Mouse (Mus musculus) MEL (cell line): ENCODE measurements around the gene Lamb3. TPM values are rescaled to one million over a fixed set of nuclear protein-coding genes. Genes with fewer than 3 reads are reported as not detected.

Experiments
- DNase-seq: peaks from one replicate; pipeline ENCODE4 v3.0.0; 2011; ENCODE audit warnings: low read depth, low spot score
- H3K27ac ChIP-seq: 2 replicates; pipeline ENCODE4 v1.5.1; 2012; ENCODE audit warnings: low read depth, mild to moderate bottlenecking, control low read depth, low read length, moderate library complexity; ENCODE audit not compliant: control insufficient read depth
- H3K27me3 ChIP-seq, 2 experiments: fragments of 150-350 bp in 1 of 2; sonication (generic) in 1 of 2; 2 replicates each; pipeline ENCODE4 v1.6.1; 2012; ENCODE audit warnings: low read length in 2 of 2, mild to moderate bottlenecking in 2 of 2, improper control_type of control experiment in 1 of 2, moderate library complexity in 1 of 2; ENCODE audit not compliant: insufficient read depth in 2 of 2, control insufficient read depth in 1 of 2
- H3K36me3 ChIP-seq, 2 experiments: 2 replicates each; pipeline ENCODE4 v1.6.1; 2012 to 2014; ENCODE audit warnings: low read length in 2 of 2, improper control_type of control experiment in 1 of 2, inconsistent platforms in 1 of 2, mild to moderate bottlenecking in 1 of 2; ENCODE audit not compliant: insufficient read depth in 2 of 2, control insufficient read depth in 1 of 2
- H3K4me1 ChIP-seq, 2 experiments: fragments of 150-350 bp in 1 of 2; sonication (generic) in 1 of 2; 2 replicates each; pipeline ENCODE4 v1.6.1; 2012; ENCODE audit warnings: low read length in 2 of 2, improper control_type of control experiment in 1 of 2, mild to moderate bottlenecking in 1 of 2; ENCODE audit not compliant: insufficient read depth in 2 of 2, control insufficient read depth in 1 of 2
- H3K4me3 ChIP-seq, 2 experiments: fragments of 150-350 bp in 1 of 2; sonication (generic) in 1 of 2; 2 replicates each; pipeline ENCODE4 v1.5.1; 2012; ENCODE audit warnings: low read depth in 2 of 2, low read length in 2 of 2, mild to moderate bottlenecking in 2 of 2, moderate library complexity in 2 of 2, control low read depth in 1 of 2, improper control_type of control experiment in 1 of 2; ENCODE audit not compliant: control insufficient read depth in 1 of 2, insufficient read depth in 1 of 2
- H3K79me2 ChIP-seq: 2 replicates; pipeline ENCODE4 v1.6.1; 2012; ENCODE audit warnings: mild to moderate bottlenecking, low read length, moderate library complexity; ENCODE audit not compliant: control insufficient read depth, poor library complexity, insufficient read depth
- H3K9ac ChIP-seq: 2 replicates; pipeline ENCODE4 v1.6.1; 2012; ENCODE audit warnings: low read depth, mild to moderate bottlenecking, control low read depth, low read length, moderate library complexity; ENCODE audit not compliant: control insufficient read depth, poor library complexity, severe bottlenecking
- H3K9me3 ChIP-seq: fragments of 150-350 bp; sonication (generic); replicated peaks from 2 replicates; pipeline ENCODE4 v1.6.1; 2012; ENCODE audit warnings: mild to moderate bottlenecking, low read length, improper control_type of control experiment, moderate library complexity; ENCODE audit not compliant: insufficient read depth
- CHD2 ChIP-seq: IDR thresholded peaks from 2 replicates; pipeline ENCODE4 v1.6.1; 2011; ENCODE audit warnings: low read length, improper control_type of control experiment
- CTCF ChIP-seq, 3 experiments: IDR thresholded peaks in 2 of 3; conservative IDR thresholded peaks in 1 of 3; 2 replicates each; pipeline ENCODE4 v1.5.1; 2011 to 2012; ENCODE audit warnings: low read length in 3 of 3, low read depth in 2 of 3, mild to moderate bottlenecking in 2 of 3, improper control_type of control experiment in 1 of 3, inconsistent platforms in 1 of 3, mixed read lengths in 1 of 3, moderate library complexity in 1 of 3; ENCODE audit not compliant: control insufficient read depth in 1 of 3, insufficient read depth in 1 of 3, poor library complexity in 1 of 3, severe bottlenecking in 1 of 3
- EP300 ChIP-seq, 2 experiments: IDR thresholded peaks; 2 replicates each; pipeline ENCODE4 v1.6.1; 2011; ENCODE audit warnings: improper control_type of control experiment in 2 of 2, low read length in 2 of 2, low read depth in 1 of 2, mild to moderate bottlenecking in 1 of 2
- ETS1 ChIP-seq: IDR thresholded peaks from 2 replicates; pipeline ENCODE4 v1.6.1; 2012; ENCODE audit warnings: low read depth, mild to moderate bottlenecking, inconsistent platforms, low read length, improper control_type of control experiment, moderate library complexity
- GATA1 ChIP-seq: IDR thresholded peaks from 2 replicates; pipeline ENCODE4 v1.6.1; 2011; ENCODE audit warnings: low read depth, low read length, improper control_type of control experiment
- MEF2A ChIP-seq: IDR thresholded peaks from 2 replicates; pipeline ENCODE4 v1.6.1; 2014; ENCODE audit warnings: low read depth, mild to moderate bottlenecking, inconsistent platforms, low read length, improper control_type of control experiment; ENCODE audit not compliant: poor library complexity, insufficient replicate concordance, severe bottlenecking; ENCODE audit errors: extremely low read depth
- MYB ChIP-seq: IDR thresholded peaks from 2 replicates; pipeline ENCODE4 v1.6.1; 2011; ENCODE audit warnings: mild to moderate bottlenecking, low read depth, low read length, improper control_type of control experiment
- NRF1 ChIP-seq: IDR thresholded peaks from 2 replicates; pipeline ENCODE4 v1.6.1; 2014; ENCODE audit warnings: low read depth, mild to moderate bottlenecking, inconsistent platforms, low read length, improper control_type of control experiment, moderate library complexity; ENCODE audit not compliant: poor library complexity, insufficient read depth, severe bottlenecking
- POLR2A ChIP-seq, 2 experiments: IDR thresholded peaks; 2 replicates each; pipeline ENCODE4 v1.6.1; 2011 to 2012; ENCODE audit warnings: low read length in 2 of 2, mild to moderate bottlenecking in 2 of 2, control low read depth in 1 of 2, improper control_type of control experiment in 1 of 2, low read depth in 1 of 2, moderate library complexity in 1 of 2; ENCODE audit not compliant: control insufficient read depth in 1 of 2, insufficient read depth in 1 of 2, poor library complexity in 1 of 2
- POLR2AphosphoS5 ChIP-seq: IDR thresholded peaks from 2 replicates; pipeline ENCODE4 v1.6.1; 2012; ENCODE audit warnings: low read depth, borderline replicate concordance, mild to moderate bottlenecking, inconsistent platforms, low read length, moderate library complexity, mixed read lengths
- SIN3A ChIP-seq: IDR thresholded peaks from 2 replicates; pipeline ENCODE4 v1.6.1; 2012; ENCODE audit warnings: low read length, improper control_type of control experiment, inconsistent platforms
- SMC3 ChIP-seq: IDR thresholded peaks from 2 replicates; pipeline ENCODE4 v1.6.1; 2011; ENCODE audit warnings: low read depth, low read length, improper control_type of control experiment
- TAL1 ChIP-seq: IDR thresholded peaks from 2 replicates; pipeline ENCODE4 v1.6.1; 2012; ENCODE audit warnings: mild to moderate bottlenecking, inconsistent platforms, low read length, moderate library complexity, mixed read lengths
- TBP ChIP-seq: IDR thresholded peaks from 2 replicates; pipeline ENCODE4 v1.8.0; 2011; ENCODE audit warnings: low read depth, low read length, improper control_type of control experiment
- TCF12 ChIP-seq: IDR thresholded peaks from 2 replicates; pipeline ENCODE4 v1.6.1; 2014; ENCODE audit warnings: low read depth, mild to moderate bottlenecking, inconsistent platforms, low read length, improper control_type of control experiment, moderate library complexity
- UBTF ChIP-seq: IDR thresholded peaks from 2 replicates; pipeline ENCODE4 v1.6.1; 2012; ENCODE audit warnings: low read depth, mild to moderate bottlenecking, inconsistent platforms, low read length, improper control_type of control experiment, moderate library complexity, borderline replicate concordance; ENCODE audit not compliant: insufficient read depth
- USF2 ChIP-seq, 2 experiments: IDR thresholded peaks; 2 replicates each; pipeline ENCODE4 v1.6.1; 2011 to 2012; ENCODE audit warnings: improper control_type of control experiment in 2 of 2, low read length in 2 of 2, borderline replicate concordance in 1 of 2, inconsistent platforms in 1 of 2, low read depth in 1 of 2, mild to moderate bottlenecking in 1 of 2; ENCODE audit not compliant: insufficient read depth in 1 of 2
- ZC3H11A ChIP-seq: IDR thresholded peaks from 2 replicates; pipeline ENCODE4 v1.6.1; 2012; ENCODE audit warnings: low read depth, mild to moderate bottlenecking, inconsistent platforms, low read length, improper control_type of control experiment
- ZKSCAN1 ChIP-seq: IDR thresholded peaks from 2 replicates; pipeline ENCODE4 v1.6.1; 2012; ENCODE audit warnings: low read depth, mild to moderate bottlenecking, inconsistent platforms, low read length, improper control_type of control experiment, moderate library complexity
- ZMIZ1 ChIP-seq: IDR thresholded peaks from 2 replicates; pipeline ENCODE4 v1.6.1; 2012; ENCODE audit warnings: low read depth, mild to moderate bottlenecking, inconsistent platforms, low read length, improper control_type of control experiment, moderate library complexity
- ZNF384 ChIP-seq: IDR thresholded peaks from 2 replicates; pipeline ENCODE4 v1.6.1; 2012; ENCODE audit warnings: low read depth, mild to moderate bottlenecking, inconsistent platforms, low read length, improper control_type of control experiment
- polyA plus RNA-seq, 2 experiments: library from polyadenylated mRNA; stranded (reverse) in 1 of 2; unstranded in 1 of 2; fragments of >175 nt in 1 of 2; fragments of >200 nt in 1 of 2; gene quantifications; 2 replicates each; pipeline versions ENCODE4 v1.2.1 to v1.2.4; 2012; ENCODE audit warnings: low replicate concordance in 2 of 2, low read depth in 1 of 2; ENCODE audit not compliant: insufficient read length in 2 of 2, insufficient read depth in 1 of 2, missing spikeins in 1 of 2
- total RNA-seq: library from RNA; depleted of rRNA; stranded (reverse); fragments of 300-350 nt; gene quantifications from 2 replicates; pipeline ENCODE4 v1.2.3, GENCODE M21; 2012

The Lamb3 gene
- total and polyA plus RNA-seq, 3 experiments = 0.03 to 0.35 TPM; not detected in 1

DNA sequence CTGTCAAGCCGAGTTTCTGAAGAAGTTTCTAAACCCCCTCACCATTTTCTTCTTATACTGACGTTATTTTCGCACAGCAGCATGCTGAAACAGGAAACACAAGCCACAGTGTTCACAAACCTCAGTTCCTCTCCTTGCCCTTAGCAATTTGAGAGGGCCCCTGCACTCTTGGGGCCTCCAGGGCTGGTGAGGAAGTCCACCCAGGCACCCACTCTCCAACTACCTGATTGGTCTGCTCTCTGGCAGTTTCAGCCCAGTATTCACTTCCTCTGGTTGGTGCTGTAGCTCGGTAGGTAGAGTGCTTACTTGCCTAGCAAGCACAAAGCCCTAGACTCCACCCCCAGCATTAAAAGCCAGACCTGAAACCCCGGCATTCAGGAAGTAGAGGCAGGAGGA is 6.1 kb upstream of the Lamb3 start, which contains the start of gene Traf3ip3 (continued):
- TF ChIP-seq MEF2A (no peak), CTCF (IDR thresholded peaks at IDR 0.05 in 2 of 3, conservative IDR thresholded peaks at IDR 0.05 in 1 of 3; ENCODE audit: control insufficient read depth in 1 of 3, insufficient read depth in 1 of 3, low read depth in 2 of 3, low read length in 3 of 3, poor library complexity in 1 of 3, severe bottlenecking in 1 of 3) (no peak), USF2 (IDR thresholded peaks at IDR 0.05; ENCODE audit: borderline replicate concordance in 1 of 2, insufficient read depth in 1 of 2, low read depth in 1 of 2, low read length in 2 of 2) (no peak), GATA1 (no peak), SIN3A (peak; percentile 26; the same call in 1 of the 2 replicates), TBP (peak; percentile 60), TCF12 (no peak), NRF1 (no peak), ZC3H11A (no peak), CHD2 (no peak), SMC3 (no peak), ZNF384 (no peak)
- TF ChIP-seq, all 39 proteins: peak for 6

DNA sequence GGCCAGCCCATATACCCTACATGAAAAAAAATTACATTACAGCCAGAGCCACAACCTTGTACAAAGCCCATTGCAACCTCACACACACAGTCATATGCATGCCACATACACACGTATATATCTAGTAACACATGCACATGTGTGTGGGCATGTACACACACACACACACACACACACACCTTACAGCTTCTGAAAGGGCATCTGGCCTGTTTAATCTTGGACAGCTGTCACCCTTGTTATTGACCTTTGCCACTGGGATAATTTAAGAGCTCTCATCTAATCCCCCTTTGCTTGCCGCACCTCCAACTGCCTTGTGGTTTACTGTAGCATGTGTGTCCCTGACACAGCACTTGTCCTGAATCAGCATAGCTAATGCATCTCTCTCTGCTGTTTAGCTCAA is 3.7 kb upstream of the Lamb3 start:
- DNase-seq = no peak
- Histone ChIP-seq H3K27me3 (no peaks in the 10 kb centered on the region; a peak in 1 of 4 replicates), H3K4me1 (peaks cover 0 to 19% of the 10 kb centered on the region in 2 experiments; a peak in 2 of 4 replicates), H3K9ac (no peak overlapping the region), H3K36me3 (peaks cover 0 to 13% of the 10 kb centered on the region in 2 experiments; a peak in 2 of 4 replicates), H3K9me3 (no peaks in the 10 kb centered on the region), H3K4me3 (no peak overlapping the region), H3K79me2 (no peaks in the 10 kb centered on the region), H3K27ac (no peak overlapping the region)
- TF ChIP-seq POLR2AphosphoS5 (no peak), UBTF (no peak)

DNA sequence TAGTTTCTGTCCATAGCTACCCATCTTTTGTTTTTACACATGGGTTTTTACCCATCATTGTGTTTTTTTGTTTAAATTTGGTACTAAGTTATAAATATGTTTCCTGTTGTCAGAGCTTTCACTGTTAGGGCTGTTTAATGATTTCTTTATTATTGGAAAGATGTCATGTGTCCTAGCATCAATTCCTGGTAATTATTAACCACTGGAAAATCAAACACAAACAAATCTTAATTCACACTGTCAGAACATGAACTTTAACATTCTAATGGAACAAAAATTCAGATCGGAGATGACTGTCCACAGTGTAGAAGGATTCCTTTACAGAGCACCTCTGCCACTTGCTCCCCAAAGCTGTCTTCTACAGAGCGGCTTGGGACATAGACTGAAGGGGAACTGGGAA is 2.1 kb upstream of the Lamb3 start:
- no peak overlapping the region for H3K4me3 ChIP-seq
- H3K79me2 ChIP-seq = no peaks in the 10 kb centered on the region
- TF ChIP-seq ZKSCAN1 (no peak), POLR2A (IDR thresholded peaks at IDR 0.05; ENCODE audit: control insufficient read depth in 1 of 2, insufficient read depth in 1 of 2, low read depth in 1 of 2, low read length in 2 of 2, poor library complexity in 1 of 2) (no peak), CTCF (IDR thresholded peaks at IDR 0.05 in 2 of 3, conservative IDR thresholded peaks at IDR 0.05 in 1 of 3; ENCODE audit: control insufficient read depth in 1 of 3, insufficient read depth in 1 of 3, low read depth in 2 of 3, low read length in 3 of 3, poor library complexity in 1 of 3, severe bottlenecking in 1 of 3) (no peak), MYB (no peak), ZMIZ1 (no peak), TAL1 (no peak), EP300 (IDR thresholded peaks at IDR 0.05; ENCODE audit: low read depth in 1 of 2, low read length in 2 of 2) (no peak), ETS1 (no peak), NRF1 (no peak)
- H3K4me1 ChIP-seq = peaks cover 0 to 16% of the 10 kb centered on the region in 2 experiments; a peak in 2 of 4 replicates
- H3K27ac ChIP-seq = no peak overlapping the region
- H3K36me3 ChIP-seq = peaks cover 0 to 13% of the 10 kb centered on the region in 2 experiments; a peak in 2 of 4 replicates
- no peak for DNase-seq
- H3K9ac ChIP-seq = no peak overlapping the region
- no peaks in the 10 kb centered on the region for H3K9me3 ChIP-seq
- no peaks in the 10 kb centered on the region; a peak in 1 of 4 replicates for H3K27me3 ChIP-seq
